Mouse (Mus musculus): ENCODE measurements around the gene Ebf1. TPM values are rescaled to one million over a fixed set of nuclear protein-coding genes. Genes with fewer than 3 reads are reported as not detected.

Gene Ebf1
- polyA plus RNA-seq, 1 experiment from 2014 or later = 11.6 TPM

DNA sequence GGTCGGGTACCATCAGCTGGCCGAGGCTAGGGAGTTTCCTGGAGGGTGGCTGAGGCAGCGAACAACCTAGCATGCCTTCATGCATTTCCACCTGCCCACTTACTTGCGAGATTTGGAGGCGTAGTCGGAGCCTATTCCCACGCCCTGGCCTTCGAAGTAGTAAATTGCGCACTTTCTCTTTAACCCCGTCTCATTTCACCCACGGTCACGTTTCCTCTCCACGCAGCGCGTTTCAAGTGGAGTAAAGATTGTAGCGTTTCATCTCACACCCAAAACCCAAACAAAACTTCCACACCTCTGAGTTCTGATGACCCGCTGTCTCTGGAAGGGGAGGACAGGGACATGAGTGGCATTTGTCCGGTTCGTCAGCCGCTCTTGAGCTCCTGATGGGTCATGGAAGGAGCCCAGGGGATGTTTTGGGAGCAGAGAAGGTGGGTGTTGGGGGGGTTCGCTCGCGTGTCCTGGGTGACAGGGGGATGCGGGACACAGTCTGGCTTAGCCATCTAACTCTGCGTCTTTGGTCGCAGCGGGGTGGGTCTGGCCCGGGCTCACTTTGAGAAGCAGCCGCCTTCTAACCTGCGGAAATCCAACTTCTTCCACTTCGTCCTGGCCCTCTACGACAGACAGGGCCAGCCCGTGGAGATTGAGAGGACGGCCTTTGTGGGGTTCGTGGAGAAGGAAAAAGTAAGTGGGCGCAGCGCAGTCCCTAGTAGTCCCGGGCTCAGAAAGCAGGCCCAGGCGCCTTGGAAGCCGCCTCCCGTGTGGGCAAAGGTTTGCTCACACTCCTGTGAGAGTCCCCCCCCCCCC is 3.0 kb downstream of the Ebf1 start:
- Histone ChIP-seq H3K4me1 (ENCODE audit: insufficient read depth) (no peaks in the 10 kb centered on the region), H3K27ac (ENCODE audit: low read depth) (no peak overlapping the region), H3K4me3 (ENCODE audit: low read depth, low read length) (peak overlapping the region; percentile 51), H3K4me2 (peak overlapping the region; percentile 80), H3K36me3 (ENCODE audit: insufficient read depth) (no peaks in the 10 kb centered on the region), H3K9ac (peak overlapping the region; percentile 47), H3K9me3 (ENCODE audit: low read depth, low read length) (peaks cover 5% of the 10 kb centered on the region; the same call in 1 of the 2 replicates), H3K27me3 (ENCODE audit: insufficient read depth, low read length) (peaks cover 61% of the 10 kb centered on the region)
- TF ChIP-seq CTCF (IDR thresholded peaks at IDR 0.05; ENCODE audit: low read depth) = no peak
- ATAC-seq (ENCODE audit: insufficient read depth) (no peak), DNase-seq (no peak)
- 6% methylated on average over 41 of the region's 41 CpGs for WGBS

DNA sequence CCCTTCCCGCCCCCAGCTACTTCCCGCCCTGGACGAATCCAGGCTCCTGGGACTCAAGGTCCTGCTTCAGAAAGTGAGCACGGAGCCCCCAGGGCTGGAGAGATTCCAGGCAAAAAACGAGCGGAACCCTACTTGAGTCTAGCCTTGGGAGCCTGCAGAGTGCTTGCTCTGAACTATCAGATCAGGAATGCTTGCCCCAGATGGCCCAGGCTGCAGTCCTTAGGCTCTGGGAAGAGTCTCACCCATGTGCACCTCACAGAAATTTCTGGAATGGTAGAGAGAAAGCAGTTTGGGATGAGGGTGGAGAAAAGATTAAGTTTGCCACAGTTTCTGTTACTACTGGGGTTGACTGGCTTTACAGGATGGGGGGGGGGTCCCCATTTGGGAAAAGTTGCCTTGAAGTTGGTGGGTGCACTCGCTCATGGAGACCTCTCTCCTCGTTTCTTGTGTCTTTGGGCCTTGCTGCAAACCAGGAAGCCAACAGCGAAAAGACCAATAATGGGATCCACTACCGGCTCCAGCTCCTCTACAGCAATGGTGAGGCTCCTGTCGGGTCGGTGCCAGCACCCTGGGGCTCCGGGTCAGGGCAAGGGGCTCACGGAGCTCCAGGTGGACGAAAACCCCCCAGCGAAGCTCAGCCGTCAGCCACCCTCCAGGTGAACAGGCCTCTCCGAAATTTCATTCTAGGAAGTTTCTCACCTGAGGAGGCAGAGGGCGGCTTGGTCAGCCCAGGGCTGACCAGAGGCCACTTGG is 3.8 kb downstream of the Ebf1 start:
- Histone ChIP-seq H3K9me3 (ENCODE audit: low read depth, low read length) (peaks cover 5% of the 10 kb centered on the region; the same call in 1 of the 2 replicates), H3K27ac (ENCODE audit: low read depth) (no peak overlapping the region), H3K9ac (no peak overlapping the region; the same call in 1 of the 2 replicates), H3K4me1 (ENCODE audit: insufficient read depth) (no peaks in the 10 kb centered on the region), H3K27me3 (ENCODE audit: insufficient read depth, low read length) (peaks cover 57% of the 10 kb centered on the region), H3K36me3 (ENCODE audit: insufficient read depth) (no peaks in the 10 kb centered on the region), H3K4me2 (peak overlapping the region; percentile 80), H3K4me3 (ENCODE audit: low read depth, low read length) (peak overlapping the region; percentile 51; the same call in 1 of the 2 replicates)
- WGBS = 40% methylated on average over 19 of the region's 19 CpGs
- no peak for TF ChIP-seq CTCF (IDR thresholded peaks at IDR 0.05; ENCODE audit: low read depth)
- ATAC-seq (ENCODE audit: insufficient read depth) (no peak), DNase-seq (no peak)

DNA sequence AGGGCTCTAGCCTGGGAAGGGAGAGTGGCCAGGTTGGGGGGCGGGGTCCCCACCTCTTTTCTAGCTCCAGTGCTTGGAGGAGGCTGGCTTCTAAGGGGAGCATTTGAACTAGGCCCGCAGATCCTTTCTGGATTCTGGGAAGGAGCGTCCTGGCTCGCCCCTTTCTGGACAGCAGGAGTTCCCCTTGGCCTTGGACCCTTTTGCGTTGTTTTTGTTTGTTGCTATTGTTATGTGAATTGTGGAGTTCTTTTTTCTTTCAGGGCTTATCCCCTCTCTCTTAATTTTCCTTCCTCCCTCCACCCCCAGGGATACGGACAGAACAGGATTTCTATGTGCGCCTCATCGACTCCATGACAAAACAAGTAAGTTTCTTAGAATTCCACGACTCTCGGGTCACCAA is 4.5 kb downstream of the Ebf1 start:
- 54% methylated on average over 10 of the region's 10 CpGs for WGBS
- ATAC-seq (ENCODE audit: insufficient read depth) = no peak
- no peak for DNase-seq
- Histone ChIP-seq H3K4me1 (ENCODE audit: insufficient read depth) (no peaks in the 10 kb centered on the region), H3K4me2 (no peak overlapping the region), H3K4me3 (ENCODE audit: low read depth, low read length) (no peak overlapping the region), H3K9me3 (ENCODE audit: low read depth, low read length) (peaks cover 5% of the 10 kb centered on the region; the same call in 1 of the 2 replicates), H3K27me3 (ENCODE audit: insufficient read depth, low read length) (peaks cover 50% of the 10 kb centered on the region), H3K27ac (ENCODE audit: low read depth) (no peak overlapping the region), H3K36me3 (ENCODE audit: insufficient read depth) (no peaks in the 10 kb centered on the region), H3K9ac (no peak overlapping the region)
- TF ChIP-seq CTCF (IDR thresholded peaks at IDR 0.05; ENCODE audit: low read depth) = no peak

DNA sequence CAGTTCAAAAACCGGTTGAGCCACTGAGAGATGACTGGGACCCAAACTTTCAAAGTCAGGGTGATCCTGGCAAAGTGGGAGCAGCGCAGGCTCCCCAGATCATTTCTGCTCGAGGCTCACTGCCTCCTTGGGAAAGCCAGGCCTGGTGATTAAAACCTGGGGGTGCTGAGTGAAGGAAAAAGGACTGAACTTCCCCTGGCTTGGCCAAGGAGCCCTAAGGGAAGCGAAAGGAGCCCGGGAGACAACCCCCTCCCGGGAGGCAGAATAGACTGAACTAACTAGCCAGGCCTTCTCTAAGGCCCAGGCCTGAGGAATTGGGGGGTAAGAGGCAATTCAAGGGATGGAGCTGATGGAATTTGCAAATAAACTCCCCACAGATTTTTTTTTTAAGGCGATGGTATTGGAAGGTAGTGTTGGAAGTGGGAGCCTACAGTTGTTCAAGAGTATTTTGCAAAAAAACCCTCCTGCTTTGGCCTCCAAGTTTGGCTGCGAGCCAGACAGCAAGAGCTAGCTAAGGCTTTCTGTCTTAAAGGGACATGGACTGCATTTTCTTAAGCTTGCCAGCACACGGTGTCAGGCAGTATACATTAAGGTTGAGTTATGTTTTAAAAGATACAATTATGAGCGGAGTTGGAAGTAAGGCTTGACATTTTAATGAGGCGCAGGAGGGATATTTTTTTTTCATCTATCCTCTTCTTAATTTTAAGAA is 5.1 kb downstream of the Ebf1 start:
- H3K9ac ChIP-seq = no peak overlapping the region
- peaks cover 5% of the 10 kb centered on the region; the same call in 1 of the 2 replicates for H3K9me3 ChIP-seq (ENCODE audit: low read depth, low read length)
- H3K27ac ChIP-seq (ENCODE audit: low read depth) = no peak overlapping the region
- WGBS = 31% methylated on average over 11 of the region's 11 CpGs
- no peak for ATAC-seq (ENCODE audit: insufficient read depth)
- no peak overlapping the region for H3K4me2 ChIP-seq
- peaks cover 45% of the 10 kb centered on the region for H3K27me3 ChIP-seq (ENCODE audit: insufficient read depth, low read length)
- H3K36me3 ChIP-seq (ENCODE audit: insufficient read depth) = no peaks in the 10 kb centered on the region
- TF ChIP-seq CTCF (IDR thresholded peaks at IDR 0.05; ENCODE audit: low read depth) = no peak
- peak; percentile 76 for DNase-seq
- no peak overlapping the region for H3K4me3 ChIP-seq (ENCODE audit: low read depth, low read length)
- H3K4me1 ChIP-seq (ENCODE audit: insufficient read depth) = no peaks in the 10 kb centered on the region

DNA sequence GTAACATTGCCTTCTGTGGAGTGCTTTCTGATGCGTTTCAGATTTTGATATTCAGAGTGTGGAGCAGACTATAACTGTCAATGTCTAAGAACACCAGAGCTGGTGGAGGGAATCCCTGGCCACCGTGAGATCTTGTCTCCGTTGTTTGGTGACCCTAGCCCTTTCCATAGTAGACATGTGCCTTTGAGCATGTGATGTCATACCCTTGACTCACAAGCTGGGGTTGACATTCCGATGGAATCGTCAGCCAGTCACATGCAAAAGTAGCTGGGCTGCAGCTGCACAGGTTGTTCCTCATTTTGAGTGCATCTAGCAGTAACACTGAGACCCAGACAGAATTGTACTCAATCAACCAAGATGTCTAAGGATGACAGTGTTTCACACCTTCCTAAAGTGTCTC is 7.4 kb downstream of the Ebf1 start:
- no peak overlapping the region for H3K4me2 ChIP-seq
- 34% methylated on average over 5 of the region's 5 CpGs for WGBS
- H3K9me3 ChIP-seq (ENCODE audit: low read depth, low read length) = peaks cover 5% of the 10 kb centered on the region; the same call in 1 of the 2 replicates
- H3K27me3 ChIP-seq (ENCODE audit: insufficient read depth, low read length) = peaks cover 31% of the 10 kb centered on the region
- no peaks in the 10 kb centered on the region for H3K4me1 ChIP-seq (ENCODE audit: insufficient read depth)
- no peak for DNase-seq
- no peak overlapping the region for H3K9ac ChIP-seq
- H3K4me3 ChIP-seq (ENCODE audit: low read depth, low read length) = no peak overlapping the region
- no peak for ATAC-seq (ENCODE audit: insufficient read depth)
- no peaks in the 10 kb centered on the region for H3K36me3 ChIP-seq (ENCODE audit: insufficient read depth)
- no peak overlapping the region for H3K27ac ChIP-seq (ENCODE audit: low read depth)
- TF ChIP-seq CTCF (IDR thresholded peaks at IDR 0.05; ENCODE audit: low read depth) = no peak

DNA sequence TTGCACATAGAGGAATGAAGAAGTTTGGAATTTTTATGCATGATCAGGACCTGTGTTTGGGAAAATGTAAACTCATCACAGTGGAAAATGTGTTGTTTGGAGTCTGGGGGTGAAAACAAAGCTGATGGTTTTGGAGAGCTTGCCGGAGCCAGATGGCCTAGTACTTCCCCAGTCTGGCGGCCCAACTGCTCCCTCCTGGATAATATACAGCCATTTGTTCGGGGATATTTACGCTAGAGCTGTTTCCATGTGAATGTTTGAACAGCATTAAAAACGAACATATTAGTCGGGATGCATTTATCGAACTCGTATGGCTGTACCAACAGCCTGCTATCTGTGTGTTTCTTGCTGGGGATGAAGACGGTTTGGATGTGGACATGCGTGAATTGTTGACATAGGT is 8.9 kb downstream of the Ebf1 start:
- TF ChIP-seq CTCF (IDR thresholded peaks at IDR 0.05; ENCODE audit: low read depth) = no peak
- H3K4me3 ChIP-seq (ENCODE audit: low read depth, low read length) = no peak overlapping the region
- H3K4me2 ChIP-seq = no peak overlapping the region
- no peak overlapping the region for H3K27ac ChIP-seq (ENCODE audit: low read depth)
- DNase-seq = no peak
- H3K27me3 ChIP-seq (ENCODE audit: insufficient read depth, low read length) = peaks cover 16% of the 10 kb centered on the region
- ATAC-seq (ENCODE audit: insufficient read depth) = no peak
- WGBS = 74% methylated on average over 10 of the region's 10 CpGs
- peaks cover 5% of the 10 kb centered on the region; the same call in 1 of the 2 replicates for H3K9me3 ChIP-seq (ENCODE audit: low read depth, low read length)
- H3K9ac ChIP-seq = no peak overlapping the region
- H3K4me1 ChIP-seq (ENCODE audit: insufficient read depth) = no peaks in the 10 kb centered on the region
- H3K36me3 ChIP-seq (ENCODE audit: insufficient read depth) = no peaks in the 10 kb centered on the region
